Mouse (Mus musculus): Measurements from ENCODE around the gene Ash1l.

Gene Ash1l

DNA sequence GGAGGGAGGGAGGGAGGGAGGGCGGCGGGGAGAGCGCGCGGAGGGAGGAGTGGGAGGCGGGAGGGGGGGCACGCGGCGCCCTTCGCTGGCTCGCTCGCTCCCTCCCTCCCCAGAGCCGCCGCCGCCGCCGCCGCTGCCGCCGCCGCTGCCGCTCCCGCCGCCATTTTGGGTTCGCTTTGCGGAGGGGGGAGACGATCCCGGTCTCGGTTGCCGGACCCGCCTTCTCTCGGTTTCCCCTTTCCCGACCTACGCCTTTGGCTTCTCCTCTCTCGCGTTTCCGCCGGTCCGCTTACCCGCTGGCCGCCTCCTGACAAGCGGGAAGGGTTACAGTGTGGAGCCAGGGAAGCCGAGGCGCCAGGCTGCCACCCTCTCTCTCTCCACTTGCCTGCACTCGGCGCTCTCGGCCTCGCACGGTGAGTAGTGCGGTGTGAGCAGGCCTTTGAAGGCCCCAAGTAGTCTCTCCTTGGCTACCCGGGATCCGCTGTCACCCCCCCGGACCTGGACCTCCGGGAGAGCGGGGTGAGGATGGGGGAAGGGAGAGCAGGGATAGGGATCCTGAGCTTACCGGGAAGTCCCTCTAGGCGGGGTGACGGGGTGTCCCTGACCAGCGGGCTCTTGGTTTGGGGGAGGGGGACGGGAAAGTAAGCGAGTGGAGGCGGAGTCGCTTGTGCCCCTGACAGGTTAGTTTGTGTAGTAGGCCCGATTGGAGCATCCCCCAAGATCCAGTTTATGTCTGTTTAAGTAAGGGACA is at the start of gene Ash1l, which contains the start of gene Dap3:
TSS of gene Ash1l (plus strand) at position 47 of the 751 bp plus-strand sequence.
TSS of gene Dap3 (minus strand) at position 606 of the 751 bp plus-strand sequence.
- DNase-seq (ENCODE audit: inconsistent ontology term) = peak; percentile 88

DNA sequence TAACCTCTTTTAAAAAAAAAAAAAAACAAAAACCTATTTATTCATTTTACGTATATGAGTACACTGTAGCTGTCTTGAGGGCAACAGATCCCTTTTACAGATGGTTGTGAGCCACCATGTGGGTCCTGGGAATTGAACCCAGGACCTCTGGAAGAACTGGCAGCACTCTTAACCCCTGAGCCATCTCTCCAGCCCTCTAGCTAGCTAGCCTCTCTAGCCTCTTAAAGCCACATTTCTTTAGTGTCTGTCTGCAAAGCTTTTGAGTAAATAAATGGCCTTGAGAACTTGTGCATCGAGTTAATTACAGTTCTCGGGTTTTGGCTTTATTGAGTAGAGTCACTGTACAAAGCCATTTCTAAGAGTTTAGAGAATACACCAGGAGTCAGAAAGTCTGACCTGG is 45.6 kb upstream of the Ash1l start:
- no peak for DNase-seq (ENCODE audit: inconsistent ontology term)

- DNase-seq (ENCODE audit: inconsistent ontology term) = no peak
Observed at GRCm38 (mm10) chr3:88905209-88905608, 45.2 kb upstream of the Ash1l start.

DNA sequence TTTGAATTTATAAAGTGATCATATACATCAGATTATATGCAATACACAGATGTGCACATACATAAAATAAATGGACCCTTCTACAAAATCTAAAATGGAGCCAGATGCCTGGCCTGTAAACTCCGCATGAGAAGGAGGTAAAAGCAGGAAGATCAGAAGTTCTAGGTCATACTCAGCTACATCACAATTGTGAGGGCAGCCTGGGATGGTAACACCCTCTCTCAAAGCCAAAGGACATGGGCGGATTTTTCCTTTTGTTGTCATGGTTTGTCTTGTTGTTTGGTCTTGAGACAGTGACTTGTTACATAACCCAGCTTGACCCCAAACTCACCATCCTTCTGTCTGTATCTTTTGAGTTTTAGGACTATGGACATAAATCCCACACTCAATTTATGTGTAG is 44.7 kb upstream of the Ash1l start:
- DNase-seq (ENCODE audit: inconsistent ontology term) = no peak

- DNase-seq (ENCODE audit: inconsistent ontology term) = no peak
Observed at GRCm38 (mm10) chr3:88906393-88907159, 43.8 kb upstream of the Ash1l start.

DNA sequence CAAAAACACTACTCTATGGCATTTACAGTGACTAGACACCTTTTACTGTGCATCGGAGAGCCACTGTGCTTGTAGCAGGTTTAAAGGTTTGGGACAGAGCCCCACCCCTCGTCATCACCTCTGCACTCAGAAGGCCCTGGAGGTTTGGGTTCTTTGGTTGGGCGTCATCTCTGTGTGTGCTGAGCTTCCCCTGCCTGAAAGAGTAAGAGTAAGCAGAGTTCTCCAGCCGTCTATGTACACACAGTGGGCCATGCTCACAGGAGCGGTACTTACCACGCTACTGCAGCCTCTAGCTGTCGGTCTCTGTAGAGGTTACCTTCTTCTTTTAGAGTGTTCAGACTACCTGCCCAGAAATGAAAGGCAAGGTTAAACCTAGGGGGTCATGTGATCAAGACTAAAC is 37.8 kb upstream of the Ash1l start:
- DNase-seq (ENCODE audit: inconsistent ontology term) = no peak

DNA sequence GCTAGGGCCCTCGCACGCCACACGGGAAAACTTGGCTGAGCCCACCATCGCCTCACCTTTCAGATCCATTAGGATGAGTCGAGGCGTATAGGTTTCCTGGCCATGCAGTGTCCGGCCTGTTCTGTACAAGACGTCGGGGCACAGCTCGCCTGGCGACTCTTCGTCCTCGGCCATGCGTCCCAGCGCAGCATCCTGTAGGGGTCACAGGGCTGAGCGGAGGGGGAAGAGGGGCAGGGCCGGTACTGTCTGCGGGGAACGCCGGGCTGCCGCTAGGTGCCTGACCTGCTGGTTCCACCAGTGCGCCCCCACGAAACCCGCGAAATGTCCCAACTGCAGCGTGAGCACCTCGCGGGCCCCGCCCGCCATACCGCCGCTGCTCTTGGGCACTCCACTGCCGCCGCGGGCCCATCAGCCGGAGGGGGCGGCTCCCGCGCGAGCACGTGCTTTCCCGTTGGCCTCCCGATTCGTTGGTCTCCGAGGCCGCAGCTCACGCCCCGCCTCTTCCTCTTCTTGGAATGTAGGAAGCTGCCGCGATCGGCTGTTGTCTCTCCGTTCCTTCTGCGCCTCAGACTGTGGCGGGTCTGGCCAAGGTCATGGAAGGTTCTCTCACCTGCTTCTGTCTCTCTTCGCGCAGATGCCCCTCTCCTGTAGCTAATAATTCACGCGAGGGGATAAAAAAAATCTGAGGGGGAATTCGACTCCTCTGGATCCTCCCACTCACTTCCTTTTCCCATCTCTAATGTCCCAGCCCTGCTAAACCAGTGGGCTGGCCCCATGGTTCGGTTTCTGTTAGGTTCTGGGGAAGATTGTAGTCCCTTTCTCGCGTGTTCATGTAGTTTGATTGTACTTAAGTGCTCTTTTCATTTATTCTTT is 36.7 kb upstream of the Ash1l start, which contains the start of gene Msto1:
TSS of gene Msto1 (minus strand) at position 489 of the 873 bp plus-strand sequence.
- DNase-seq (ENCODE audit: inconsistent ontology term) = peak; percentile 95

GRCm38 (mm10) chr3:88914384-88914810 is 36.0 kb upstream of the Ash1l start:
- no peak for DNase-seq (ENCODE audit: inconsistent ontology term)

DNA sequence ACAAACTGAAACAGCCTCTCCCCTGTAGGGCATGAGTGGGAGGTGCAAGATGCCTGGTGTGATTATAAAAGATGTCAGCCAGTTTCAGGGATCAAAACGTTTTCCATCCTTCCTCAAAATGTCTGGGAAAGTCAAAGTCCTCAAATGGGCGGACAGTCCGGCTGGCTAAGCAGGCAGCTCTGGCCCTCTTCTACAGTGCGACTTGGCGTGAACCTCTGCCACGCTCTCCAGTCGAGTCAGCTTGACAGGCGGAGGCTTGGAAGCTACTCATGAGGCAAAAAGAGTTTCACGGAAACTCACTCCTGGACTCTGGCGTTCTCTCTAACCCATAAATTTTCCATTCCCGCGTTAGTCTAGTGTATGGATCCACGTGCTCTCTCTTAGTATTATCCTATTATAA is 31.4 kb upstream of the Ash1l start:
- no peak for DNase-seq (ENCODE audit: inconsistent ontology term)

- no peak for DNase-seq (ENCODE audit: inconsistent ontology term)
Observed at GRCm38 (mm10) chr3:88921411-88921810, 29.0 kb upstream of the Ash1l start.

DNA sequence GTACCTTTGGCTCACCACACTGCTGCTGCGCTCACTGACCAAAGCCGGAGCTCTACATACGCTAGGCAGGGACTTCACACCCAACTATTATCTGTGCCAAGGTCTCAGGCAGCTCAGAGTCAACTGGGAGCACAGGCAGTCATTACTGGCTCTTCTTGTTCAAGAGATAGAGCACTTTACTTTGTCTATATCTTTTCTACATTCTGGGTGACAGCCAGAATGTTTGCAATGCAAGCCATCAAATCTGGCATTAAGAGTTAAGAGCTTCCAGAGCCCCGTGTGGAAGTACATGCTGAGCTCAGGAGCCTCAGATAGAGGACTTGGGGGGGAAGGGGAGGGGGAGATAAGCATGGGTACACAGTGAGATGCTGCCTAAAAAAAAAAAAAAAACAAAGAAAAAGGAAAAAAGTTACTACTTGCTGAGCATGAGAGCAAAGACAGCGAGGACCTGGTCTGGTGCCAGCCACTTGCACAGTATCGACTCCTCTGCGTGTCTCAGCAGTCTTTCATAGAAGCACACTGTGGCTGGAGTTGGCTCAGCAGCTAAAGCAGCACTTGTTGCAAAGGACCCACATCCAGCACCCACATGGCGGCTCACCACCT is 26.3 kb upstream of the Ash1l start:
- DNase-seq (ENCODE audit: inconsistent ontology term) = no peak

- no peak for DNase-seq (ENCODE audit: inconsistent ontology term)
Observed at GRCm38 (mm10) chr3:88925651-88926050, 24.8 kb upstream of the Ash1l start.

GRCm38 (mm10) chr3:88929501-88929900 is 20.9 kb upstream of the Ash1l start:
- no peak for DNase-seq (ENCODE audit: inconsistent ontology term)

DNA sequence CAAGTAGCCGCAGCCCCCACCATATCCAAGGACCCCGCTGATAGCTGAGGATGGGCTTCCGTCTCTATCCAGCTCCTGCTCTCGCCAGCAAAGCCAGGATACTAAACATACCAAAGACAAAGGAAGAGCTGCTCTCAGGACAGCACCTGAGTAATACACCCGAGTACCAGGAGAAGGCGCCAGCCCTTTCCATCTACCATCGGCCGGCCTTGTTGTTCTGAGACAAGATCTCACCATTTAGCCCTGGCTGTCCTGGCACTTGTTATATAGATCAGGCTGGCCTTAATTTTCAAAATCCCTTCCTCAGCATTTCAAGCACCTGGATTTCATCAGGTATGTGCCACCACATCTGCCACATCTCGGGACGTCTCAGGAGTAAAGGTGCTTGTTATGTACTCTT is 11.4 kb upstream of the Ash1l start:
- no peak for DNase-seq (ENCODE audit: inconsistent ontology term)

DNA sequence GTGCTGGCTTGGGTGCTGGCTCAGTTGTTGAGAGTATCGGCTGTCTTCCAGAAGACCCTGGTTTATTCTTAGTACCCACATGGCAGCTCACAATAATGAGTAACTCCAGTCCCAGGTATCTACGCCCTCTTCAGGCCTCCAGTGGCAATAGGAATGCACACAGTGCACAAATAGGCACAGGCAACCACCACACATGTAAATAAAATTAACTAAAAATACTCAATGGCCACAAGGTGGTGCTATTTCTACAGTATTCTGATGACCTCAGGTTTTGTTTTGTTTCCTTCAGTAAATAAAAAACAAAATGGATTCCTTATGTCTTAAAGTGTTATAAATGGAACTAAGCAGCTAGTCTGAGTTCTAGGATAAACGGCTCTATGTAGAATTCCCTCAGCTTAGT is 10.7 kb upstream of the Ash1l start:
- DNase-seq (ENCODE audit: inconsistent ontology term) = peak; percentile 22

- DNase-seq (ENCODE audit: inconsistent ontology term) = no peak
Observed at GRCm38 (mm10) chr3:88942316-88942880, 8.0 kb upstream of the Ash1l start.

DNA sequence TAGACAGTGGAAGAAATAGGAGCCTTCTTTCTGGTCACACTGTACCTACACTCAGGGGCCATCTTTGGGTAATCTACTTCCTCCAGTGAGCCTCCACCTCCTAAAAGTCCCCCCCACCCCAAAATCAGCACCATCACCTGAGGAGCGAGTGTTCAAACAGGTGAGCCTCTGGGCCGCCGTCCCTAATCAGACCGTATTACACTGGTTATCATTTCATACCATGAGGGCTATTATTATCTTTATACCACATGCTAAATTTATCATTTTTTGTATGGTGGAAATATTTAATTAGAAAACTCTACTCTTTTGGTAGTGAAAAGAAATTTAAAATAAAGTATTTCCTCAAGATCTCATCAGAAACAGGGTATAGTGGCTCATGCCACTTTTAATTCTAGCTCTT is 6.3 kb upstream of the Ash1l start:
- DNase-seq (ENCODE audit: inconsistent ontology term) = no peak

- DNase-seq (ENCODE audit: inconsistent ontology term) = peak; percentile 95
Observed at GRCm38 (mm10) chr3:88949786-88950575, 441 bp upstream of the Ash1l start.

DNA sequence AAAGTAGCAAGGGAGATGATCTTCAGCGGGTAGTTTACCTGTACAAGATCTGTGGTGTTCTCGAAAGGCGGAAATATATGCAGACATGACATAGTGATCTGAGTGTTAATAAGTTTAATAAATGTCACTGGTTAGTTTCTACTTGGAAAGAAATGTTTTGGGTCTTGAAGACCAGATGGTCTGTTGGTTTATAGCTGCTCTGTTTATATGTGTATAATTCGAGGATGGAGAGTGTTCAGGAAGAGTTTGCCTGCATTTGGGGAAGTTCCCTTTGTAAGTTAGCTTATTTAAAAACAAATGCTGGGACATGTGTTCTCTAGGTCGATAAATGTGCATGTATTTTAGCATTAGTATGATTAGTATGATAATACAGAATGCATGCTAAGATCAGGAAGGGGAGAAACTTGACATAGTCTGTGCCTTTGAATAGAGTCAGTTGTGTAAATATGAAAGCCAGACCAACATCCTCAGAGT is 942 bp downstream of the Ash1l start:
- peak; percentile 4 for DNase-seq (ENCODE audit: inconsistent ontology term)

GRCm38 (mm10) chr3:88953246-88953645 is 2.8 kb downstream of the Ash1l start:
- DNase-seq (ENCODE audit: inconsistent ontology term) = no peak

All from Muller cell, postnatal 12 days (primary cell).